Mouse (Mus musculus) spleen, adult 2 months (tissue): Measurements from ENCODE around the gene Chrnb1.

ENCODE experiments used
- CTCF ChIP-seq: fragments of 200-500 bp; IDR thresholded peaks from 2 replicates; pipeline ENCODE4 v1.5.1; 2011; ENCODE audit warnings: mild to moderate bottlenecking, inconsistent platforms; ENCODE audit not compliant: insufficient read depth, insufficient read length, insufficient replicate concordance; ENCODE audit errors: extremely low read depth
- POLR2A ChIP-seq: fragments of 200-500 bp; IDR thresholded peaks from 2 replicates; pipeline ENCODE4 v1.6.1; 2011; ENCODE audit warnings: low read depth, low read length, inconsistent platforms

DNA sequence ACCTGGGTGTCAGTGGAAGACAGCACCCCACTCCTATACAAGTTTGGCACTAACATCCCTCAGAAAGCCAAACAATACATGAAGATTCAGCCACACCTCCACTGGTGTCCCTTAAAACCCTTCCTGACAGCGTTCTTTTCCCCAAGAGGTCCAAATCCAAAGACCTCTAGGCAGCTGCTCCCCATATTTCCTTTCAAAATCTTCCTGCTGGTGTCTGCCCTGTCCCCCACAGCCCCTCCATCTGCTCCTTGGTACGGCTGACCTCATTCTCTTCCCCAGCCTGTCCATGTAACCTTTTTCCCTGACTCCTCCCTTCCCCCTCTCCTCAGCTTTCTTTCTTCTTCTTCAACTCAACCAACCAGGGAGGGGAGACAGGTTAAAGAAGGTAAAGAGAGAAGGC lies 27.7 kb upstream of the Chrnb1 start:
- TF ChIP-seq CTCF (no peak), POLR2A (no peak)
